Mouse (Mus musculus) layer of hippocampus, adult 9-11 months (tissue): ENCODE measurements around the gene Tenm4.

Experiments
- DNase-seq: peaks from one replicate; pipeline ENCODE4 v3.0.0; 2022

Gene Tenm4

GRCm38 (mm10) chr7:96826672-96827071 is 655.6 kb downstream of the Tenm4 start:
- DNase-seq, result no peak

GRCm38 (mm10) chr7:96832551-96832950 is 661.5 kb downstream of the Tenm4 start:
- peak; percentile 56 for DNase-seq

GRCm38 (mm10) chr7:96833012-96833411 is 662.0 kb downstream of the Tenm4 start:
- no peak for DNase-seq

GRCm38 (mm10) chr7:96834681-96835289 is 663.7 kb downstream of the Tenm4 start:
- DNase-seq, result peak; percentile 51

- no peak for DNase-seq
These were observed 664.3 kb downstream of the Tenm4 start for GRCm38 (mm10) chr7:96835313-96835712.

- peak; percentile 37 for DNase-seq
These were observed 667.3 kb downstream of the Tenm4 start for GRCm38 (mm10) chr7:96838271-96838841.

GRCm38 (mm10) chr7:96838926-96839325 is 667.9 kb downstream of the Tenm4 start:
- peak; percentile 35 for DNase-seq

GRCm38 (mm10) chr7:96839586-96839985 is 668.5 kb downstream of the Tenm4 start:
- DNase-seq, result no peak

- no peak for DNase-seq
These were observed 671.6 kb downstream of the Tenm4 start for GRCm38 (mm10) chr7:96842477-96843255.

GRCm38 (mm10) chr7:96844104-96844894 is 673.3 kb downstream of the Tenm4 start:
- no peak for DNase-seq

- DNase-seq, result no peak
These were observed 681.7 kb downstream of the Tenm4 start for GRCm38 (mm10) chr7:96852781-96853180.

GRCm38 (mm10) chr7:96855867-96856406 is 684.9 kb downstream of the Tenm4 start:
- no peak for DNase-seq

GRCm38 (mm10) chr7:96856518-96856917 is 685.5 kb downstream of the Tenm4 start:
- no peak for DNase-seq

- DNase-seq, result no peak
These were observed 688.0 kb downstream of the Tenm4 start for GRCm38 (mm10) chr7:96859077-96859476.

GRCm38 (mm10) chr7:96859684-96860083 is 688.6 kb downstream of the Tenm4 start:
- DNase-seq, result no peak

GRCm38 (mm10) chr7:96860650-96861049 is 689.6 kb downstream of the Tenm4 start:
- DNase-seq, result no peak

- DNase-seq, result peak; percentile 44
These were observed 694.1 kb downstream of the Tenm4 start for GRCm38 (mm10) chr7:96864894-96865722.

- peak; percentile 61 for DNase-seq
These were observed 698.2 kb downstream of the Tenm4 start for GRCm38 (mm10) chr7:96869079-96869810.

- DNase-seq, result no peak
These were observed 699.4 kb downstream of the Tenm4 start for GRCm38 (mm10) chr7:96870473-96870872.

- DNase-seq, result no peak
These were observed 700.0 kb downstream of the Tenm4 start for GRCm38 (mm10) chr7:96871031-96871430.
